Mouse (Mus musculus) liver, adult 2 months (tissue): ENCODE measurements around the gene Apof. TPM values are rescaled to one million over a fixed set of nuclear protein-coding genes. Genes with fewer than 3 reads are reported as not detected.
"Not testable (repeated sequence)": the region's sequence is repeated elsewhere in the genome, so short reads cannot be mapped to it uniquely, and the experiment has no call there.

Source experiments
- DNase-seq: peaks from one replicate; pipeline ENCODE4 v3.0.0-alpha.2; 2011; ENCODE audit warnings: low read depth, low spot score; ENCODE audit errors: extremely low read depth
- H3K27ac ChIP-seq: fragments of 200-500 bp; replicated peaks from 2 replicates; pipeline ENCODE4 v1.5.1; 2012; ENCODE audit warnings: low read depth, mild to moderate bottlenecking, control low read depth, inconsistent platforms, low read length; ENCODE audit not compliant: insufficient read depth
- H3K27me3 ChIP-seq: fragments of 200-500 bp; 2 replicates; pipeline ENCODE4 v1.6.1; 2012; ENCODE audit warnings: mild to moderate bottlenecking, moderate library complexity, low read length, inconsistent platforms; ENCODE audit not compliant: control insufficient read depth, insufficient read depth
- H3K36me3 ChIP-seq: fragments of 200-500 bp; 2 replicates; pipeline ENCODE4 v1.6.1; 2012; ENCODE audit warnings: low read length, inconsistent platforms; ENCODE audit not compliant: control insufficient read depth, insufficient read depth
- H3K4me1 ChIP-seq: fragments of 200-500 bp; 2 replicates; pipeline ENCODE4 v1.6.1; 2011; ENCODE audit warnings: low read length; ENCODE audit not compliant: control insufficient read depth, insufficient read depth
- H3K4me3 ChIP-seq: fragments of 200-500 bp; 2 replicates; pipeline ENCODE4 v1.5.1; 2011; ENCODE audit warnings: low read depth, mild to moderate bottlenecking, control low read depth, low read length, moderate library complexity; ENCODE audit not compliant: insufficient read depth
- H3K79me2 ChIP-seq: fragments of 200-500 bp; 2 replicates; pipeline ENCODE4 v1.6.1; 2012; ENCODE audit warnings: inconsistent platforms, mild to moderate bottlenecking, low read length, moderate library complexity; ENCODE audit not compliant: control insufficient read depth, insufficient read depth
- H3K9ac ChIP-seq: fragments of 200-500 bp; 2 replicates; pipeline ENCODE4 v1.6.1; 2012; ENCODE audit warnings: low read depth, mild to moderate bottlenecking, control low read depth, inconsistent platforms, low read length
- CTCF ChIP-seq: fragments of 200-500 bp; IDR thresholded peaks from 2 replicates; pipeline ENCODE4 v1.5.1; 2011; ENCODE audit warnings: low read depth, low read length, control low read depth
- POLR2A ChIP-seq: fragments of 200-500 bp; IDR thresholded peaks from 2 replicates; pipeline ENCODE4 v1.6.1; 2011; ENCODE audit warnings: low read length, control low read depth; ENCODE audit not compliant: insufficient read depth; ENCODE audit errors: extremely low read depth
- WGBS: fragments of 180-500 bp; shearing (Covaris S2); methylation state at CpG from one replicate; pipeline ENCODE4 v1.1.7; 2018; 5-methylcytosine and 5-hydroxymethylcytosine counted together
- polyA plus RNA-seq: library from polyadenylated mRNA; depleted of rRNA; stranded (reverse); fragments of >200 nt; gene quantifications from 2 replicates; pipeline ENCODE4 v1.2.3, GENCODE M21; 2012
- total RNA-seq: library from RNA; depleted of rRNA; stranded (reverse); fragments of >200 nt; gene quantifications from 2 replicates; pipeline ENCODE4 v1.2.3, GENCODE M21; 2014

The Apof gene
- total and polyA plus RNA-seq, 2 experiments = 1,422 to 2,079 TPM

GRCm38 (mm10) chr10:128282886-128283450, 14.5 kb downstream of the Apof start:
- H3K4me1 ChIP-seq = no peaks in the 10 kb centered on the region; the same call in 1 of the 2 replicates
- H3K79me2 ChIP-seq = no peaks in the 10 kb centered on the region; the same call in 1 of the 2 replicates
- no peak overlapping the region for H3K9ac ChIP-seq
- peak overlapping the region; percentile 43; the same call in 1 of the 2 replicates for H3K27ac ChIP-seq
- no peak overlapping the region for H3K4me3 ChIP-seq
- H3K27me3 ChIP-seq = no peaks in the 10 kb centered on the region
- TF ChIP-seq CTCF (no peak), POLR2A (no peak)
- peak; percentile 62 for DNase-seq
- H3K36me3 ChIP-seq = peaks cover 83% of the 10 kb centered on the region
- WGBS = 53% methylated on average over 20 of the region's 20 CpGs

DNA sequence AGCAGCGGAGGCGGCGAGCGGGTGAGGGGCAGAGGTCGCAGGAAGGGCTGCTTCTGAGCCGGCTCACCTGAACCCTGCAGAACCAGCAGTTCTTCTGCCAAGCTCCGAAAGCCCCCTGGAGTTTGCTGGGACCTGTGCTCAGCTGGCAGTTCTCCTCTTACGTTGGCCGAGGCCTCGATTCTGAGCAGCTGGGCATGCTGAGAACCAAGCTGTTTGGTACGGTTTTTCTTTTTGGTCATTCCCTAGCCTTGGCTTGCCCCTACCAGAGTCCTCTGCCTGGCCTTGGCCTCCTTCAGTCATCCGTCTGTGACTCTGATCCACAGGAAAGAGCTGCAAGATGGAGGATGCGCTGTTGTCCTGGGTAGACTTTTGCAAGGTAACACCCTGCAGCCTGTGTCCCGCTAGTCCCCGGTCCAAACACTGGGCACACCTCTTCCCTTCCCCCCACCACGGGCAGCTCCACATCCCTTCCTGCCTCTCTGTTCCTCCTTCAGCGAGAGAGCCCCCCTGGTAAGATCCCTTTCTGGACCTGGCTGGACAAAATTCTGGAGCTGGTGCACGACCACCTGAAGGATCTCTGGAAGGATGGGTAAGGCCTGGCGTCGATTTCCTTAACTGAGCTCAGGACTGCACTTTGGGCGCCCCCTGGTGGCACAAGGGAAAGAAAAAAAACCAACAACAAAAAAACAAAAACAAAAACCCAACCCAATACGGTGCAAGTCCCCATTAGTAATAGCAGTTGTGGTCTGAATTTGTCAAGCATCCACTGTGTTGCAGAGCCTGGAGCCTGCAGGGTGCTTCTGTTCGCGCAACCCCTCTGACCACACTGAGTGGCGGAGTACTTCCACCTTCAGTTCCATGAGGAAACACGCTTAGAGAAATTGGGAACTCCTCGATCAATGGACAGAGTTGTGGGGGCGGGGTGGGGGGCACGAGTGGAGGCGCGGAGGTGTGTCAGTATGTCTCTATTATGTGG, 15.4 kb downstream of the Apof start:
- peak; percentile 32 for DNase-seq
- WGBS = 65% methylated on average over 31 of the region's 31 CpGs
- H3K79me2 ChIP-seq = no peaks in the 10 kb centered on the region; the same call in 1 of the 2 replicates
- H3K36me3 ChIP-seq = peaks cover 84% of the 10 kb centered on the region
- TF ChIP-seq POLR2A (no peak), CTCF (peak; percentile 69)
- no peaks in the 10 kb centered on the region for H3K27me3 ChIP-seq
- H3K27ac ChIP-seq = no peak overlapping the region
- H3K4me3 ChIP-seq = no peak overlapping the region
- H3K4me1 ChIP-seq = no peaks in the 10 kb centered on the region; the same call in 1 of the 2 replicates
- no peak overlapping the region for H3K9ac ChIP-seq

DNA sequence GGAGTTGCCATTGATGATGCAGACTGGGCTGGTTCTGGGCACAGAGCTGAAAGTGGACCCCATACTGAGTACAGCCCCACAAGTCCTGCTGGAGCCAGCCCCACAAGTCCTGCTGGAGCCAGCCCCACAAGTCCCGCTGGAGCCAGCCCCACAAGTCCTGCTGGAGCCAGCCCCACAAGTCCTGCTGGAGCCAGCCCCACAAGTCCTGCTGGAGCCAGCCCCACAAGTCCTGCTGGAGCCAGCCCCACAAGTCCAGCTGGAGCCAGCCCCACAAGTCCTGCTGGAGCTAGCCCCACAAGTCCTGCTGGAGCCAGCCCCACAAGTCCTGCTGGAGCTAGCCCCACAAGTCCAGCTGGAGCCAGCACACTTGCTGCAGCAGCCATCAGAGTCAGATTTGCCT, 22.1 kb downstream of the Apof start:
- H3K36me3 ChIP-seq = peaks cover 69% of the 10 kb centered on the region
- DNase-seq, H3K27ac ChIP-seq, H3K9ac ChIP-seq, H3K27me3 ChIP-seq, H3K79me2 ChIP-seq, H3K4me1 ChIP-seq, H3K4me3 ChIP-seq: not testable (repeated sequence)
- WGBS = 94% methylated on average over 1 of the region's 1 CpGs

DNA sequence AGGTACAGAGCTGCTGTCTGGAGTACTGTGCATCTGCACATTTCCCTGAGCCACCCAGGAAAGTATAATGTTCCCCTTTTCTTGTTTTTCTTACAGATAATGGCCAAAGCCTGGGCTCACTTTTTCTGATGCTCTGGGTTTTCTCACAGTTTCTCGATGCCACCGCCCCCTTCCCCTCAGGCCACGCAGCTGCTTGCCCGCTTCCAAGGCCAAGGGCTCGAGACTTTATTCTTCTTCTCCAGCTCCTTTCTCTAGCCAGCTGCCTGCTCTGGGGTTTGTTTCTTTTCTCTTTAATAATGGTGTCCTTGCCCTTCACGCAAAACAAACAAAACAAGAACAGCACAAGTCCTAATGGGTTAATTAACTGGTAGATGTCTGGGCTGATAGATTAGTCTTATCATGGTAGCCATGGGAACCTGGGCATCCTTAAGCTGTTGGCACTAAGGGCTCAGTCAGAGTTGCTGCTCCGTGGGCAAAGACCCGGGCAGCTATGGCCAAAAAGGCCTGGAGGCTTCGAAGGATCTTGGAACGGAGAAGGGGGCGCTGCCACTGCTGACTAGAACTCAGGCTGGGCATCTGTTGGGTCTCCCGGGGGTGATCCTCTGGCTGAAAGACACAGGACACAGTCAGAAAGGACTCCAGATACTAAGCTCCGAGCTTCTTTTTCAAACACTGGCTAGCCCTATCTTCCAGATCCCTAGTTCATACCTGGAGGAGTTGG, 28.1 kb downstream of the Apof start:
- WGBS = 88% methylated on average over 13 of the region's 13 CpGs

GRCm38 (mm10) chr10:128297221-128297620, 28.8 kb downstream of the Apof start:
- no peak overlapping the region for H3K9ac ChIP-seq
- H3K36me3 ChIP-seq = peaks cover 11% of the 10 kb centered on the region
- TF ChIP-seq POLR2A = no peak
- no peak for TF ChIP-seq CTCF
- no peak for DNase-seq
- peaks cover 3% of the 10 kb centered on the region for H3K4me1 ChIP-seq
- no peak overlapping the region for H3K27ac ChIP-seq
- H3K79me2 ChIP-seq = no peaks in the 10 kb centered on the region
- 76% methylated on average over 4 of the region's 4 CpGs for WGBS
- H3K27me3 ChIP-seq = no peaks in the 10 kb centered on the region
- H3K4me3 ChIP-seq = no peak overlapping the region

More for the DNA sequence above, 28.1 kb downstream of the Apof start:
- H3K79me2 ChIP-seq = no peaks in the 10 kb centered on the region
- DNase-seq = no peak
- H3K9ac ChIP-seq = no peak overlapping the region
- peaks cover 18% of the 10 kb centered on the region for H3K36me3 ChIP-seq
- no peak for TF ChIP-seq CTCF
- no peak for TF ChIP-seq POLR2A
- H3K4me1 ChIP-seq = peaks cover 1% of the 10 kb centered on the region; the same call in 1 of the 2 replicates
- H3K4me3 ChIP-seq = no peak overlapping the region
- no peak overlapping the region for H3K27ac ChIP-seq
- H3K27me3 ChIP-seq = no peaks in the 10 kb centered on the region
